Mouse (Mus musculus) ovary, postnatal 36 days (tissue): ENCODE measurements at regions not wholly inside any gene's neighbourhood (a gene's known extent, or its start where the extent isn't known, plus 50 kb on each side); places are given as distances from the start of the nearest gene placed in this dataset.

Experiments used
- DNase-seq: peaks from one replicate; pipeline ENCODE4 v3.0.0; 2022; ENCODE audit warnings: low spot score, mixed read lengths

DNA sequence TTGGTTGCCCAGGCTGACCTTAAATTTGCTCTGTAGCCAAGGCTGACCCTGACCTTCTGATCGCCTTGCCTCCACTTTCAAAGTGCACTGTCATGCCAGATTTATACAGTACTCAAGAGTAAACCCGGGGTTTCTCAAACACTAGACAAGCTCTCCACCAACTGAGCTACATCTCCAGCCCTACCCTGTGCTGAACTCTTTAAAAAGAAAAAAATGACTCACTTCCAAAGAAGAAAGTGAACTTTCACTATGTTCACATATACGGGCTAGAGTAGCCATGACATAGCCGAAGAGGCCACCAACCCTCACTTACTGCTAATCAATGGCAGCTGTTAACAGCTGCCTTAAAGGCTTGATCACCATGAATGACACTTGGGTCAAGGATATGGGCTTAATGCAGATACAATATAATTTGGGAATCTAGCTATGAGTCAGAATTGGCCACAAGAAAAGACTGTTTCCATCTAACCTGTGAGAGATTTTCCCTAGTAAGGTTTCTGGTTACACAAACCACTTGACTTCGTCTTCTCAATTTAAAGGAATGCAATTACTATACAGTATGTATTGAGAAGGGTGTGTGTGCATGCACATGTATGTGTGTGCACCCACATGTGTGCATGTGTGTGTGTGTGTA lies 157.4 kb upstream of the Tgfbr2 start:
- no peak for DNase-seq

DNA sequence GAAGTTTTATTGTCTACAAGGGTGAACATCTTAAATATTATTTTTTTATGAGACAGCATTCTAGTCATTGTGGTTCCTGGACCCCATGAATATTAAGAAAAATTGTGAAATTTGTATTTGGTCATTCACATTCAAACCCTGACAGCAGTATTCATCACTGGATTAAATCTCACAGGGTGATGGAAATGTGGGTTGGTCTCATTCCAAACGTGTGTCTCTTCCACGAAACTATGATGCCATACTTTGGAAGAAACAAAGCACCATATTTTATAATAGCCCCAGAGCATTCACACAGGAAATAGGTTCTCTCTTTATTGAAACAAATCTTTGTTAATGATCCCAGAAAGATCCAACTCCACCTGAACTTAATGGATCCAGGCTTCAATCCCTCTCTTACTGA lies 156.2 kb upstream of the Tgfbr2 start:
- DNase-seq, result no peak

DNA sequence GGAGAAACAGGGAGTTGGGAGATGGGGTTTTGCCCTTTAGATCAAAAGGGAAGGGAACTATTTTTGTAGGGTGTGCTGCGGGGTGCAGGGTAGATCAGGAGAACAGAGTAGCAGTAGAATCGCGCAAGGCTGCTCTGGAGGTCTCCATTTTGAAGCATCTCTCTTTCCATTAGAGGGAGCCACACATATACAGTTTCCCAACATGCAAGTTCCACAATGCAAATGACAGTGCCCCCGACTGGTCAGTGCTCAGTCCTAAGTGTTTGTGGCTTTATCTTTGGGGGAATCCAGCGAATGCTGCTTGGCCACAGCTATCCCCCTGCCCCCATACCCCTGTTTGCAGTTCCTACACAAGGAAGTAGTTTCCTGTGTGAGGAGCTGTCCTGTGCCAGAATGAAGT lies 155.6 kb upstream of the Tgfbr2 start:
- no peak for DNase-seq

DNA sequence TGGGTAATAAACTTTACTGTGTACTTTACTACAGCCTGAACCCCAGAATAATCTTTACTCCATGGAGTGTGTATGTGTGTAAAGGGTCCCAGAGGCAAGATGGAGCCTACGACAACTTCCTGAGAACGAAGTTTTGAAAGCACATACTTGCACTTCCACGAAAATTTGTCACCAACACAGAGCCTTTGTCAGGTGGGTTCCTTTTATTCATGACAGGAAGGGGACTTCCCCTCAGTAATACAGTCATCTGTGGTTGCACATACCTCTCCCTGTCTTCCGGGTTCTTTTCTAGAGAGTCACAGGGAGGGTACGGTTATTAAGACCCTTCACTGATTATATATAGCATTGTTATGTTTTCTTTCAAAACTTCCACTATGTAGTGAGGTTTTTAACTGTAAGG lies 154.0 kb upstream of the Tgfbr2 start:
- DNase-seq, result no peak

DNA sequence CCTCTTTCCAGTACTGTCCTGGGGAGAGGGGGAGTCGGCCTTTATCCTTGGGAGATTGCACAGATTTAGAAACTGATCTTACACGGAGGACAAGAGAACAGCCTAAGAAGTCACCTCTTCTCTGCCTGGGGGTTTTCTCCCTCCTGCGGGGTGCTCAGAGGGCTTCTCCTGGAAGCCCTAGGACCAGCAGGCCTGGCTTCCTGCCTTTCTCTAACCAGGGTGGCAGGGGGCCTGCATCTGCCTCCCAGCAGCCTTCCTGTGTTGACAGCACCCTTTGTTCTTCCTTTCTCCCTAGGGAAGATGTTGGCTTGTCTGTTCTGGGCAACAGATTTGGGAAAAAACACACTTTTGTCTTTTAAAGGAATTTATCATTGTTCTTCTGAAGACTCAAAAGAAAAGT lies 153.0 kb upstream of the Tgfbr2 start:
- no peak for DNase-seq

DNA sequence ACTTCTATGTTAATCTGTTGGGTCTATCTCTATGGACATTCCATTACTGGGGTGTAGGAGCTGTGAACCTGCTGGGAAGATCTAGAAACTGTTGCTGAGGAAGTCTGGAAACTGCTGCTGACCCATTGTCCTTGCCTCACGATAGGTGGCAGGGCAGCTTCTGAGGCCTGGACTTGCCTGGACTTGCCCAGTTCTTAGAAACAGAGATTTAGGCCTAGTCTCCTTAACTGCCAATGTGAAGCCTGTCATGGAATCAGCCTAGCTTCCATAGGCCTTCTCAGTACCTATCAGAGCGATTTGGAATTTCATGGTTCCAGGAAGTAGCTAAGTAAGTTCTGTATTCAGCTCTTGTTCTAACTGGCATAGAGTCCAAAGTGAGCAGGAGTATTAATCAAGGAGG lies 151.9 kb upstream of the Tgfbr2 start:
- DNase-seq, result no peak

DNA sequence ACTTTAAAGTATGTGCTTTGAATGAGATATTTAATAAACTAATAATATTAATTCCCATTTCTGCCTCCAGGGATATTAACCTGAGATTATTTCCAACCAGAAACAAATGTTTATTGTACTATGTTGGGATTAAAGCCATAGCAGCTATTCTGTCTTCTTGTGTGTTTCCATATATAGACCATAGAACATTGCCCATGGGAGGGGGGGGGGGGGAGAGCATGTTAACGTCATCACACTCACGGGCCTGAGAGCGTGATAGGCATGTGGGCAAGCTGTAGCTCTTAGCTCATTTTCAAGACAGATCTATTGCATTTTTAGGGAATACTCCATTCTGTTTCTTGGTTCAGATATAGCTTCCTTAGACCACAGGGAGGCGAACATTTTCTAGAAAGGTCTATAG lies 149.8 kb upstream of the Tgfbr2 start:
- no peak for DNase-seq

DNA sequence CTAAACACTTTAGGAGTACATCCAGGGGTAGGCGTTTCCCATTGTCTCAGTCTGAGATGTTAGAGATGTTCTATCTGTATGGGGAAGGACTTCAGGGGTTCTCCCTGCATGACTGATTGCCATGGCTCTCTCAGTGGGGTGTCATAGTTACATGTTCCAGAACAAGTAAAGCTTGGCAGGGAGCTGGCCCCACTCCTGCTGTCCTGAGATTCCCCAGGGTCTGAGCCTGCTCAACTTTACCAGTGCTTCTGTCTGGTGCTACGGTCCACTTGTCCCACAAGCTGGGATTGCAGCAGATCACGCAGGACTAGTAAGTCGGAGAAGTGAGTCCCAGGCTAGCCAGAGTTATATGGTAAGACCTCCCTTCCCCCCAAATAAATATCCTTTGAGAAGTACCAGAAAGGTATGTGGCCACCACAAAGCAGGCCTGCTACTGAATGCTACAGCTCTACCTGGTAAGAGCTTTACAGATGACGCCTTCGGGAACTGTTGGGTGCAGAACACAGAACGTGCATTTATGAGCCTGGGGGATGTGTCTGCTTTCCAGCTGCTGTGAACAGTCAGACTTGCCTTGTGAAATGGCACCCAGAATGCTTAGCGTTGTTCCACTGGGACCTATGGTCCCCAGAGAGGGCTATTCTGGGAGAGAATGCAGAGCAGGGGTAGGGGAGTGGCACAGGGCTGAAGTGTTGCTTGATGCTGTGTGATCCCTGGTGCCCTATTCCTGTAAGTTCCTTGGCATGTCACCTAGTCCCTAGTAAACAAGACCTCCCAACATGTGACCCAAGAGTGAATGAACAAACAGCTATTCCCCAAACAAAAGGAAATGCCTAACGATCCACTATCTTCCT lies 148.9 kb upstream of the Tgfbr2 start:
- DNase-seq, result no peak

DNA sequence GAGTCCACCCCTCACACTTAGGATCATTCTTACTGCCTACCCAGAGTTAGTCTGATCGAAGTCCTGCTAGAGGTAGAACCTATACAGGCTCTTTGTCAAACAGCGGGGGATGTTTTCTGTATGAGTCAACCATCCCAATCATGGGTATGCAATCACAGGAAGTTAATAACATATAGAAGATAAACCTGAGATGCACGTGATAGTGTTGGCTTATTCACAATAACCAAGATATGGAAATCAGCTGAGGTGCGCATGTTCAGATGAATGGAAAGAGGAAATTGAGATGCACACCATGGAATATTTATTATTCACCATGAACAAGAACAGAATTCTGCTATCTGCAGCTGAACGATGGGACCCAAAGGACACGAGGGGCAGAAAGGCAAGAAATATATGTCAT lies 146.7 kb upstream of the Tgfbr2 start:
- no peak for DNase-seq

DNA sequence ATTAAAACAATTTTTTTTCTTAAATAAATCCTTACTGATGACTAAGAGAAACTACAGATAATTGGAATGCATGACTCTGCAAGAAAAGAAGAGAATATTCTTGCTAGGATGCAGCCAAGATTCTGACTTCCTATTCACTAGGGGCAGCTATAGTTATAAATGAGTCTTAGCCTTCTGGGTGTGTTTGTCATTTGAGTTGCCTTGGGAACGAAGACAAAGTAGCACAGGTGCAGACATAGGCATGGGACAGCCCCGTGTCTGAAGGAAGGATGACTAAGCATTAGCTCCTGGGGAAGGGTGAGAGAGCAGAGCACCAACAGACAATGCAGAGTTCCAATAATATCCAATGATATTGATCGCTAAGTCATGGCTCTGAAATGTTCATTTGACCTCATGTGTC lies 144.3 kb upstream of the Tgfbr2 start:
- no peak for DNase-seq

DNA sequence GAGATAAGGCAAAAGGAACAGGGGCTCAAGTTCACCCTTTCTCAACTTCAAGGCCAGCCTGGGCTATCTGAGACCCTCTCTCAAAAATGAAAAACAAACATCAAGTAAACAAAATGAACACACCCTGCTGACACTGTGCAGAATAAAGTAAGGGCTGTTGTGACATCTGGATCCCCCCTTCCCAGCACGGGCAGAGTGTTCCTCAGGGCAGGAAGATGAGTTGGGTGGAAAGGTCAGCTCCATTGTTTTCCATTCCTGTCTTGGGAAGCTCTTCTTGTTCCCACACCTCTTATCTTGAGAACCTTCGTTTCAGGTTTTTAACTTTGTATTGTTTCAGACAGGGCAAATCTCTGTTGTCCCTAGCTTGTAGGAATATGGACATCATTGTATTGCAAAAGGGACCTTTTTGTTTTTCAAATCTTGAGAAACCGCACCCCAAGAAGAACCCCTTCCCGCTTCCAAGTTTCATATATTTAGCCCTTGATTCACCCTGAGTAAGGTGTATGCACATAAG lies 141.5 kb upstream of the Tgfbr2 start:
- DNase-seq, result no peak

DNA sequence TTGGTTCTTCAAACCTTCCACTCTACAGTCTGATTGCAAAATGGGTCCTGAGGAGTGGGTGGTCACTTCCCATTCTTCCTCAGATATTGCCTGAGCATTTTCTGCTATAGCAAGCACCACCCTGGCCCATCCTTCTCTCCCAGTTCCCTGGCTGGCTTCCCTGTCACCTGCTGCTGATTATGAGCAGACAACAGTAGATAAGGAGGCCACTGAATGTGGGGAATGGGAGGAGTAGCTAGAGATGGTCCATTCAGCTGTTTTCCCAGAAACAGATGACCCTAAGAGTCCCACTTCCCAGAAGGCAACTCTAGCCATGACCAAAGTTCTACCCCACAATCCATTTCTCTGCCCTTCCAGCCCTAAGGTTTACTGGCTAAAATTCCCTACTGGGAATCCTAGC lies 139.6 kb upstream of the Tgfbr2 start:
- no peak for DNase-seq

DNA sequence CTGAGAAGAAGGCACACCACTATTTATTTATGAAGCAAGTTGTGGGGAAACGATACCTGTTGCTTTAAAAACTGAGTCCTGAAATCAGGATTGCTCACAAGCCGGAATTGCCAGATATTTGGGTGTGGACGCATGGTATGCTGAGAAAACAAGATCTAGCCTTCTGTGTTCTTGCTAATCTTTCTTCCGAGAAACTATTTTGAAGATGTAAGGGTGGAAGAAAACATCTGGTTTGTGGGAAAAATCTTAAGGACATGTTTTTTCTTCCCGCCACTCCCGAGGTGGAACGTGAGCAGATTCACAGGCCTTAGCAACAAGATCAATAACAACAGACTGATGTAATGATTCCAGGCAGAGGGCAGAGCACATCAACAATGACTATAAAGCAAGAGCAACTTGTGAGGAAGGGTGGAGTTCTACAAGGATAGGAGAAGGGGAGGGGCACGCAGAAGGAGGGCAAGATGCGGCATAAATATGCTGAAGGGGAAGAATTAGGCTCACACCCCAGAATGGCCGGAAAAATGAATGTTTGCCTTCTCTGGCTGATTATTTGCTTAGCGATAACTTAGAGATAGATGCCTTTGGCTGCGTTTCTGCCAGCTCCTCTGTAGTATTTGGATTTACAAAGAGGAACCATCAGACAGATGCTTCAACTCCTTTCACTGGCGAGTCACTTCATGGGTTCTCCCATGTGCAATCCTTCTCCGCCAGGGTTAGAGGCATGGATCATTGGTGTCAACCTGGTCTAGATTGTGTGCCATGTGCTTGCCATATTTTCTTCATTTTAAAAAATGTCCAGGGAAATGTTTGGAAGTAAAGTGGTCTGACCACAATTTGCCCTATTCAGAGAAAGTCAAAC lies 139.0 kb upstream of the Tgfbr2 start:
- DNase-seq, result no peak

DNA sequence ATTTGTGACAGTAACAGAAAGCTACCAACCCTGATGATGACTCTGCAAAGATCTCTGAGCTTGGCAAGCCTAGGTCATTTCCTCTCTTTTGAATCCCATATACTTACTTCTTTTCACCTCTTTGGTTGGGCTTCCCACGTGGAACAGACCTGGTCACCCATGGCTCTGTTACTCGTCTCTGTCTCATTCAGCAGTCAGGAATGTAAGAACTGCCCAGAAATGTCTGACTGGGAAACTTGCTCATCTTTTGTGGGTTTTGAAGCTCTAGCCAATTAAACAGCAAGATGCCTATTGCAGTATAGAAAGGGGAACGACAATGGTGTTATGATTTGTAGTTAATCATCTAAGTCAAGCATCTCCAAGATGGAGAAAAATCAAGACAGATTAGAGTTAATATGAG lies 136.2 kb upstream of the Tgfbr2 start:
- DNase-seq, result no peak

DNA sequence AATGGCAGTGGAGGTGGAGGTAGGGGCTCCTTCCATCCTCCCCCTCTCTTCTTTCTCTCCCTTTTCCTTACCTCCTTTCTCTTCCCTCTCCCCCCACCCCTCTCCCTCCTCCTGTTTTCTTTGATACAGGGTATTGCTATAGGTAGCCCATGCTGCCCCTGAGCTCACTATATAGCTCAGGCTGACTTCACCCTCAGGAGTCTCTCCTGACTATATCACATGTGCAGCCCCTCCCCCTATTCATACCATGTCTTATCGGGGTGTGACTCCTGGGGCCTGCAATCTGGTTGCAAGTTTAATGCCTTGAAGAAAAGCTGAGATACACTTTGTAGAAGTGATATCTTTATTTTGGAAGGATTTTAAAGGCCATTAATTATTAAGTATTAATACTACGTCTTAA lies 126.4 kb upstream of the Tgfbr2 start:
- no peak for DNase-seq

DNA sequence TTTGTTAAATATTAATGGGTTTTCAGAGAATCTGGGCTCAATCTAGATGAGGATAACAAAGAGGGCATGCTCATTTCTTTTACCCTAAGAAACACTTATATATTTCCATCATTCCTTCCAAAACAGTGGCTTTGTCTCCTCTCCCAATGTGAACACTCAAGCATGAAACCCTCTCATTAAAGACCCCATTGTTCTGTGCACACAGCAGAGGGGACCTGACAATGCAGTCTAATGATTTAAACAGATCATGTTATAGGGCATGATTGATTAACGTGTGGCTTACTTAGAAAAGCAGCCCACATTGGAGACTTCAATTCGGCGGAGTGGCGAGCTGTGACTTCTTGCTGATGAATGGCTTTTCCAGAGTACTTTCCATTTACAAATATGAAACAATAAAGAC lies 123.6 kb upstream of the Tgfbr2 start:
- DNase-seq, result no peak

DNA sequence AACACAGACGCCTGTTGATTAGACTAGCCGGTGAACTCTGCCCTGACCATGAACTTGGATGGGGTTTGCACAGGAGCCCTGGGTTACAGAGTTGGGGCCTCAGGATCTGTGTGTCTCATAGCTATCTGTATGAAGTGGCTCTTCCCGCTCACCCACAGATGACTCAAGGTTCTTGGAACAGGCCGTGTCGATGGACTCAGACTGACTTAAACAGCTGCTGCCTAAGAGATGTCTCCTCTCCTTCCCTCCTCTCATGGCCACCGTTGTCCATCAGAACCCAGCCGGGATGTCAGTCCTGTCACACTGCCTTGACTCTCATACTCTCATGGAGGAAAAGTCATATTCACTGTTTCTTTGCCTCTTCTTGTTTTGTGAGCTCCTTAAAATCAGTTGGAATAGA lies 121.2 kb upstream of the Tgfbr2 start:
- DNase-seq, result no peak

DNA sequence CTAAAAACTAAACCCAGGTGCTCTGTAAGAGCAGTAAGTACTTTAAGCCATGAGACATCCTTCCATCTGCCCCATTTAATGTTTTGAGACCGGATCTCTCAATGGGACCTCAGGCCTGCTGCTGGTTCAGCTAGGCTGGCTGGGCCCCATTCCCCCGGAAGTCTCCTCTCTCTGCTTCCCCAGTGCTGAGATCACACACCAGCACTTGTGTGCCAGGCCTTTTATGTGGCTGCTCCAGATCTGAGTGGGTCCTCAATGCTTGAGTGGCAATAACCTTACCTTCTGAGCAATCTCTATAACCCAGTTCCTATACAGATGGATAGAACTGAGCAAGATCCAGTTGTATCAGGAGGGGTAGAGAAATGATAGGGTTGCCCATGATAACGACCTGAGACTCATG lies 118.9 kb upstream of the Tgfbr2 start:
- DNase-seq, result no peak

DNA sequence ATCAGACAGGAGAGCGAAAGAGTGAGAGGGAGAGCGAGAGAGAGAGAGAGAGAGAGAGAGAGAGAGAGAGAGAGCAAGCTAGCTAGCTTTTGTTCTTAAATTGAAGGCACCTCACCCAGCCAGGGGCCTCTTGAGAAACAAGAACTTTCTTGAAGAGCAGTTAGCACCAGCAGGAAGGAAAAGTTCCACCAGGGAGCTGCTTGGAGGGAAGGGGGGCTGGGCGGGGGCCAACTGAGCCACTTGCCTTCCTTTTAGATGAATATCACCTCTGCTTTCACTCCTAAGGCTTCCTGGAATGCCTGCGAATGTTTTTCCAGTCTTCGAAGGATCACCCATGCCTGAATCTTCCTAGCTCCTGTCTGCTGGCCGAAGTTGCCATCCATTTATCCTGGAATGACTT lies 118.0 kb upstream of the Tgfbr2 start:
- no peak for DNase-seq

DNA sequence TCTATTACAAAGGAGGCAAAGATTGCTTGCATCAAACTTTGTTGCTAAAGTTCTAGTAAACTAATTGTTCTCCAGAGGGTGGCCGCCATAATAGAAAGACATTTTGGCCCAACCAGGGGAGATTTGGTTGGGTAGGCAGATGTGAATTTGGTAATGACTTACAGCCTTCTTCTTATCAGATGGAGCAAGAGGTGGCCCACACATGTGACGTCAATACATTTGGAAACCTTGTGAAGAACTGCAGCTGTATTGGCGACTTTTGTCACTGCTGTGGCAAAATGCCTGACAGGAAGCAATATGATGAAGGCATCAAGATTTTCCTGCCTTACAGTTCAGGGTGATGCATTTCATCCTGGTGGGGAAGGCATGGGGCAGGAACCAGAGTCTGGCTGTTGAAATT lies 116.5 kb upstream of the Tgfbr2 start:
- DNase-seq, result no peak

DNA sequence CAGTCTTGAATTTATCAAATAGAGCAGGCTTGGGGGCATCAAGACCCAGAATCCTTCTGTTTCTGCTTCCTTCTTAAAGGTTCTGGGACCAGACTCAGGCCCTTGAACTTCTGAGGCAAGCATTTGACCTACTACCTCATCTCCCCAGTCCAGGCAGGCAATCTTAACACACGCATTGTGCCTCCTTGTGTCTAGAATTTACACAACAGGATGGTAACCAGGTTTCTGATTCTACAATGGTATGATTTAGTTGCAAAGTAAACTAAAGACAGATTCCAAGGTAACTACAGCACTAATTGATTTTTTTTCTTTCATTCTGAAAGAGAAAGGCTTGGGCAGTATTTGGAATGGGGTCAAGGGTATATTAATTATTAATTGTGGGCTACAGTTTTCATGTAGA lies 115.7 kb upstream of the Tgfbr2 start:
- no peak for DNase-seq

DNA sequence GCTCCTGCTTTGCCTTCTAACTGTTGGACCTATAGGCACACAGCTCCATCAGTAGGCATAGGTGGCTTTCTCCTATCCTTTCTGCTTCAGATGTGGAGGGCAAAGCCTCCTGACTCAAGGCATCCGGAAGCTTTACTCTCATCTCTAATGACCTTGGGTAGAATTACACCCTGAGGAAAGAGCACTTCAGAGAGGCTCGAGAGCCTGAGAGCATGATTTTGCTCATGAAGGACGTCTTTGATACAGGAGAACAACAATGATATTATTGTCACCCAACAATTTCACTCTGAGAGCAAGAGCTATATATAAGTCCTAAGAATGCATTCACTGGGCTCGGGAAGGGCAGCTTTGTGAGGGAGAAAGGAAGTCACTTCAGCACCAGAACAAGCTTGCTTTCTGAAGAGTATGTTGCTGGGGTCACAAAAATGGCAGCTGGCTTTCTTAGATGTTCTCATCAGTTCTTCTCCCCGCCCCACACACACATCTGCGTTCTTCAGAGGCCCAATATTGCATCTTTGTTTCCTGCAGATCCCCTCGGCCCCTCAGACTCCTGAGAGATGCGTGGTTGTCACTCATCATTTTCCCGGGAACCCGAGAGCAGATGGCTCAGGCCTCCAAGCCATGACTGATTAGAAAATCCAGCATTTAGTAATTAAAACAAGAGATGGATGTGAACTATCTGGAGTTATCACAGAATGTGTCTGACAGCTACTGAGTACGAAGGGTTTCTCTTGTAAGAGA lies 110.7 kb upstream of the Tgfbr2 start:
- DNase-seq, result no peak
